Comparison of ENCODE assay signal across 8 mouse cellular contexts in genomic region chr13:74808152-74808929, GRCm38 (mm10). TPM values are rescaled to one million over a fixed set of nuclear protein-coding genes. Genes with fewer than 3 reads are reported as not detected.
A peak's percentile ranks its signal among the peaks of the same experiment; 100 is the strongest.
DNase-seq lines count a peak whose midpoint lies in the region; ATAC-seq lines count a peak whose summit lies in the region.

TSS of gene Cast (minus strand) at chr13:74808810.

- H3K4me3 ChIP-seq in embryonic facial prominence, embryonic 11.5 days (ENCODE audit: low read depth, low read length), result peak within 1 kb of the TSS; percentile 72
- H3K4me3 ChIP-seq in kidney, embryonic 15.5 days (replicated peaks), result peak within 1 kb of the TSS; percentile 66

- H3K27ac ChIP-seq in embryonic facial prominence, embryonic 11.5 days (replicated peaks; ENCODE audit: low read depth, low read length), result peak within 1 kb of the TSS; percentile 8; the same call in 1 of the 2 replicates
- H3K27ac ChIP-seq in kidney, embryonic 15.5 days, result peak within 1 kb of the TSS; percentile 83

- H3K4me2 ChIP-seq in embryonic facial prominence, embryonic 11.5 days (ENCODE audit: low read depth, low read length), result peak within 1 kb of the TSS; percentile 94
- peak within 1 kb of the TSS; percentile 92 for H3K4me2 ChIP-seq in kidney, embryonic 15.5 days

- H3K4me1 ChIP-seq in embryonic facial prominence, embryonic 11.5 days (ENCODE audit: control insufficient read depth, insufficient read depth, low read length), result no peaks in the 10 kb centered on the region
- H3K4me1 ChIP-seq in kidney, embryonic 15.5 days, result peaks cover 6% of the 10 kb centered on the region

- H3K9me3 ChIP-seq in embryonic facial prominence, embryonic 11.5 days (replicated peaks; ENCODE audit: control insufficient read depth, low read length), result no peaks in the 10 kb centered on the region
- H3K9me3 ChIP-seq in kidney, embryonic 15.5 days (replicated peaks), result no peaks in the 10 kb centered on the region

- no peaks in the 10 kb centered on the region for H3K36me3 ChIP-seq in embryonic facial prominence, embryonic 11.5 days (replicated peaks; ENCODE audit: control insufficient read depth, insufficient read depth, low read depth, low read length)
- no peaks in the 10 kb centered on the region for H3K36me3 ChIP-seq in kidney, embryonic 15.5 days

- no peaks in the 10 kb centered on the region for H3K27me3 ChIP-seq in embryonic facial prominence, embryonic 11.5 days (ENCODE audit: control insufficient read depth, insufficient read depth, low read length)
- H3K27me3 ChIP-seq in kidney, embryonic 15.5 days, result no peaks in the 10 kb centered on the region

- ATAC-seq in embryonic facial prominence, embryonic 11.5 days (replicated peaks; ENCODE audit: insufficient number of reproducible peaks, low FRiP score, low TSS enrichment, low read depth), result peak; percentile 95
- peak; percentile 96 for ATAC-seq in kidney, embryonic 15.5 days (replicated peaks; ENCODE audit: low FRiP score)

- DNase-seq in CD4-positive helper T cell, adult 2 months (ENCODE audit: low read depth, low spot score), result peak; percentile 79
- peak; percentile 52 to 56 for DNase-seq in adrenal gland, adult 18-20 months (ENCODE audit: low spot score in 2 of 2)
- peak; percentile 70 for DNase-seq in embryonic facial prominence, embryonic 11.5 days (ENCODE audit: low spot score)
- DNase-seq in heart, adult 9 months (ENCODE audit: low spot score in 2 of 2), result peak; percentile 68 to 77
- peak; percentile 65 for DNase-seq in lung, postnatal 14 days
- peak; percentile 29 for DNase-seq in ovary, postnatal 14 days (ENCODE audit: low spot score)
- peak; percentile 55 to 77 for DNase-seq in urinary bladder, adult 18-20 months (ENCODE audit: low spot score in 2 of 2)

- H3K9ac ChIP-seq in embryonic facial prominence, embryonic 11.5 days (replicated peaks; ENCODE audit: low read length), result peak within 1 kb of the TSS; percentile 67
- H3K9ac ChIP-seq in kidney, embryonic 15.5 days, result peak within 1 kb of the TSS; percentile 60

- 2% methylated on average over 36 of the region's 36 CpGs for WGBS in embryonic facial prominence, embryonic 11.5 days
- WGBS in kidney, embryonic 15.5 days, result 2% methylated on average over 36 of the region's 36 CpGs

RNA-seq across cellular contexts. Expression of gene Cast, which starts in this region (rescaled TPM):
- total RNA-seq in adrenal gland, adult 18-20 months (2021), result 10 to 100 TPM; 64.2 to 75.1 TPM
- polyA plus RNA-seq in embryonic facial prominence, embryonic 11.5 days (2014; fragmentation: Nextera tagmentation; extraction: Ambion mirVana), result 22.3 and 24.4 TPM in 2 replicates
- 30.9 and 31.6 TPM in 2 replicates for polyA plus RNA-seq in kidney, embryonic 15.5 days (2015; fragmentation: Nextera tagmentation; extraction: Ambion mirVana)

Comparison
In these comparisons a context has a peak if more than half of its experiments do, and no peak if none do; other contexts are left out.
1. Peak in every context shown above with its lines: DNase-seq, ATAC-seq, H3K4me3 ChIP-seq and H3K27ac ChIP-seq.
2. DNase-seq: peak in every context shown above with its lines; median percentile 79 in CD4-positive helper T cell, adult 2 months; 72 in heart, adult 9 months; 70 in embryonic facial prominence, embryonic 11.5 days; 66 in urinary bladder, adult 18-20 months; 65 in lung, postnatal 14 days; 54 in adrenal gland, adult 18-20 months; 29 in ovary, postnatal 14 days.